Mouse (Mus musculus): ENCODE data around the gene Ruvbl2.
A peak's percentile ranks its signal among the peaks of the same experiment; 100 is the strongest.
"Not testable (repeated sequence)": the region's sequence is repeated elsewhere in the genome, so short reads cannot be mapped to it uniquely, and the experiment has no call there.

Ruvbl2 gene

GRCm38 (mm10) chr7:45401521-45402085, 36.3 kb downstream of the Ruvbl2 start:
- DNase-seq (ENCODE audit: low spot score): no peak

- no peak for DNase-seq (ENCODE audit: low spot score)
These were observed 41.1 kb downstream of the Ruvbl2 start for GRCm38 (mm10) chr7:45396787-45397186.

GRCm38 (mm10) chr7:45396337-45396775, 41.5 kb downstream of the Ruvbl2 start:
- DNase-seq (ENCODE audit: low spot score): not testable (repeated sequence)

GRCm38 (mm10) chr7:45395578-45396336, 42.1 kb downstream of the Ruvbl2 start, which contains the start of gene Snrnp70:
TSS of gene Snrnp70 (minus strand) at chr7:45395742.
- peak; percentile 100 for DNase-seq (ENCODE audit: low spot score)

GRCm38 (mm10) chr7:45395129-45395541, 42.8 kb downstream of the Ruvbl2 start:
- DNase-seq (ENCODE audit: low spot score): no peak

GRCm38 (mm10) chr7:45386077-45386476, 51.8 kb downstream of the Ruvbl2 start:
- DNase-seq (ENCODE audit: low spot score): no peak

- no peak for DNase-seq (ENCODE audit: low spot score)
These were observed 61.8 kb downstream of the Ruvbl2 start for GRCm38 (mm10) chr7:45376057-45376456.

- no peak for DNase-seq (ENCODE audit: low spot score)
These were observed 63.3 kb downstream of the Ruvbl2 start for GRCm38 (mm10) chr7:45374620-45375019.

GRCm38 (mm10) chr7:45372371-45372770, 65.5 kb downstream of the Ruvbl2 start:
- no peak for DNase-seq (ENCODE audit: low spot score)
